Mouse (Mus musculus) intestine, embryonic 16.5 days (tissue): ENCODE measurements around the gene Ankrd37. TPM values are rescaled to one million over a fixed set of nuclear protein-coding genes. Genes with fewer than 3 reads are reported as not detected.

ENCODE experiments used
- ATAC-seq: fragments of 200-750 bp; cut with Nextera tagmentation; 2 replicates; pipeline ENCODE4 v1.8.0; 2017; ENCODE audit warnings: moderate TSS enrichment, moderate library complexity
- H3K27ac ChIP-seq: fragments of 300-500 bp; sonication (generic); 2 replicates; pipeline ENCODE4 v1.5.1; 2014; ENCODE audit warnings: mild to moderate bottlenecking, low read length
- H3K27me3 ChIP-seq: fragments of 300-500 bp; sonication (generic); replicated peaks from 2 replicates; pipeline ENCODE4 v1.6.1; 2014; ENCODE audit warnings: low read length, control low read depth, mixed read lengths; ENCODE audit not compliant: control insufficient read depth, insufficient read depth
- H3K36me3 ChIP-seq: fragments of 300-500 bp; sonication (generic); 2 replicates; pipeline ENCODE4 v1.6.1; 2014; ENCODE audit warnings: low read length, control low read depth; ENCODE audit not compliant: control insufficient read depth, insufficient read depth
- H3K4me1 ChIP-seq: fragments of 300-500 bp; sonication (generic); 2 replicates; pipeline ENCODE4 v1.6.1; 2014; ENCODE audit warnings: low read length, control low read depth, mixed read lengths; ENCODE audit not compliant: control insufficient read depth, insufficient read depth
- H3K4me2 ChIP-seq: fragments of 300-500 bp; sonication (generic); 2 replicates; pipeline ENCODE4 v1.6.1; 2014; ENCODE audit warnings: low read depth, low read length, control low read depth
- H3K4me3 ChIP-seq: fragments of 300-500 bp; sonication (generic); 2 replicates; pipeline ENCODE4 v1.5.1; 2014; ENCODE audit warnings: mild to moderate bottlenecking, low read length
- H3K9ac ChIP-seq: fragments of 300-500 bp; sonication (generic); 2 replicates; pipeline ENCODE4 v1.6.1; 2014; ENCODE audit warnings: low read depth, low read length
- H3K9me3 ChIP-seq: fragments of 300-500 bp; sonication (generic); 2 replicates; pipeline ENCODE4 v1.6.1; 2016; ENCODE audit warnings: low read length, control low read depth; ENCODE audit not compliant: control insufficient read depth
- WGBS: fragments of 180-500 bp; shearing (Covaris S2); extraction: QIAGEN DNeasy Blood & Tissue Kit; methylation state at CpG from one replicate; pipeline ENCODE4 v1.1.7; 2014; 5-methylcytosine and 5-hydroxymethylcytosine counted together
- polyA plus RNA-seq: library from polyadenylated mRNA; unstranded; fragments of >200 nt; fragmentation: Nextera tagmentation; extraction: Ambion mirVana; gene quantifications from 2 replicates; pipeline ENCODE4 v1.2.1, GENCODE M21; 2015

Gene Ankrd37
- polyA plus RNA-seq, 1 experiment from 2014 or later: 31.7 TPM

GRCm38 (mm10) chr8:46007050-46007672, 1.7 kb upstream of the Ankrd37 start:
- H3K4me1 ChIP-seq: peaks cover 18% of the 10 kb centered on the region
- peak overlapping the region; percentile 58 for H3K27ac ChIP-seq
- H3K4me2 ChIP-seq: no peak overlapping the region; the same call in 1 of the 2 replicates
- no peaks in the 10 kb centered on the region for H3K9me3 ChIP-seq
- 39% methylated on average over 3 of the region's 3 CpGs for WGBS
- peak; percentile 86 for ATAC-seq
- no peaks in the 10 kb centered on the region for H3K36me3 ChIP-seq
- no peak overlapping the region for H3K4me3 ChIP-seq
- H3K9ac ChIP-seq: no peak overlapping the region
- no peaks in the 10 kb centered on the region for H3K27me3 ChIP-seq

- no peaks in the 10 kb centered on the region for H3K27me3 ChIP-seq
- peak overlapping the region; percentile 63 for H3K4me3 ChIP-seq
- 4% methylated on average over 55 of the region's 55 CpGs for WGBS
- no peaks in the 10 kb centered on the region for H3K36me3 ChIP-seq
- H3K4me2 ChIP-seq: peak overlapping the region; percentile 89
- peak overlapping the region; percentile 85 for H3K9ac ChIP-seq
- H3K4me1 ChIP-seq: no peaks in the 10 kb centered on the region
- no peaks in the 10 kb centered on the region for H3K9me3 ChIP-seq
- peak overlapping the region; percentile 98 for H3K27ac ChIP-seq
- ATAC-seq: peak; percentile 98
Observed at GRCm38 (mm10) chr8:45999784-46000705, 5.5 kb downstream of the Ankrd37 start.

- ATAC-seq: peak; percentile 43
- WGBS: 1% methylated on average over 22 of the region's 22 CpGs
- Histone ChIP-seq H3K4me1 (no peaks in the 10 kb centered on the region), H3K9me3 (no peaks in the 10 kb centered on the region), H3K27ac (peak within 1 kb of the TSS; percentile 98), H3K4me2 (peak within 1 kb of the TSS; percentile 89), H3K4me3 (peak within 1 kb of the TSS; percentile 63), H3K27me3 (no peaks in the 10 kb centered on the region), H3K36me3 (no peaks in the 10 kb centered on the region), H3K9ac (peak within 1 kb of the TSS; percentile 85)
Observed at GRCm38 (mm10) chr8:45999138-45999783, 6.2 kb downstream of the Ankrd37 start, which contains the start of gene Lrp2bp. Lrp2bp (plus strand) TSS chr8:45999303.

GRCm38 (mm10) chr8:45998228-45998627, 7.3 kb downstream of the Ankrd37 start:
- Histone ChIP-seq H3K9ac (no peak overlapping the region), H3K36me3 (0 out of 2 replicates have a peak, but pooled peaks cover 2% of the 10 kb centered on the region), H3K9me3 (no peaks in the 10 kb centered on the region), H3K4me1 (no peaks in the 10 kb centered on the region), H3K4me2 (peak overlapping the region; percentile 33; the same call in 1 of the 2 replicates), H3K27me3 (no peaks in the 10 kb centered on the region), H3K27ac (no peak overlapping the region), H3K4me3 (peak overlapping the region; percentile 31)
- 83% methylated on average over 2 of the region's 2 CpGs for WGBS
- no peak for ATAC-seq

GRCm38 (mm10) chr8:45995576-45995975, 9.9 kb downstream of the Ankrd37 start:
- H3K4me3 ChIP-seq: no peak overlapping the region
- no peaks in the 10 kb centered on the region for H3K27me3 ChIP-seq
- H3K4me1 ChIP-seq: no peaks in the 10 kb centered on the region
- no peak for ATAC-seq
- H3K27ac ChIP-seq: no peak overlapping the region
- no peak overlapping the region for H3K9ac ChIP-seq
- H3K9me3 ChIP-seq: no peaks in the 10 kb centered on the region
- H3K36me3 ChIP-seq: 0 out of 2 replicates have a peak, but pooled peaks cover 5% of the 10 kb centered on the region
- no peak overlapping the region for H3K4me2 ChIP-seq
- WGBS: 74% methylated on average over 3 of the region's 3 CpGs

- no peak overlapping the region for H3K9ac ChIP-seq
- no peak overlapping the region for H3K27ac ChIP-seq
- no peaks in the 10 kb centered on the region for H3K27me3 ChIP-seq
- 97% methylated on average over 2 of the region's 2 CpGs for WGBS
- H3K36me3 ChIP-seq: 0 out of 2 replicates have a peak, but pooled peaks cover 5% of the 10 kb centered on the region
- ATAC-seq: no peak
- H3K4me3 ChIP-seq: no peak overlapping the region
- H3K4me1 ChIP-seq: no peaks in the 10 kb centered on the region
- no peak overlapping the region for H3K4me2 ChIP-seq
- no peaks in the 10 kb centered on the region for H3K9me3 ChIP-seq
Observed at GRCm38 (mm10) chr8:45994111-45994510, 11.4 kb downstream of the Ankrd37 start.

GRCm38 (mm10) chr8:45990631-45991310, 14.7 kb downstream of the Ankrd37 start:
- no peak overlapping the region for H3K4me2 ChIP-seq
- H3K4me3 ChIP-seq: no peak overlapping the region
- WGBS: 90% methylated on average over 4 of the region's 4 CpGs
- no peaks in the 10 kb centered on the region for H3K4me1 ChIP-seq
- peaks cover 6% of the 10 kb centered on the region; the same call in 1 of the 2 replicates for H3K36me3 ChIP-seq
- H3K27me3 ChIP-seq: no peaks in the 10 kb centered on the region
- H3K27ac ChIP-seq: no peak overlapping the region
- H3K9me3 ChIP-seq: no peaks in the 10 kb centered on the region
- no peak for ATAC-seq
- no peak overlapping the region for H3K9ac ChIP-seq

- 72% methylated on average over 2 of the region's 2 CpGs for WGBS
- no peaks in the 10 kb centered on the region for H3K27me3 ChIP-seq
- no peak overlapping the region for H3K4me3 ChIP-seq
- no peak overlapping the region for H3K9ac ChIP-seq
- peaks cover 5% of the 10 kb centered on the region; the same call in 1 of the 2 replicates for H3K36me3 ChIP-seq
- no peak for ATAC-seq
- no peak overlapping the region for H3K27ac ChIP-seq
- no peak overlapping the region for H3K4me2 ChIP-seq
- no peaks in the 10 kb centered on the region for H3K4me1 ChIP-seq
- H3K9me3 ChIP-seq: no peaks in the 10 kb centered on the region
Observed at GRCm38 (mm10) chr8:45988189-45988588, 17.3 kb downstream of the Ankrd37 start.
